Mouse (Mus musculus) olfactory bulb, adult 2 months (tissue): ENCODE data around the gene Tldc1. TPM values are rescaled to one million over a fixed set of nuclear protein-coding genes. Genes with fewer than 3 reads are reported as not detected.
A peak's percentile ranks its signal among the peaks of the same experiment; 100 is the strongest.

Source experiments
- H3K27ac ChIP-seq: fragments of 200-500 bp; 2 replicates; pipeline ENCODE4 v1.5.1; 2012; ENCODE audit warnings: low read depth, low read length; ENCODE audit not compliant: insufficient read depth
- H3K4me1 ChIP-seq: fragments of 200-500 bp; 2 replicates; pipeline ENCODE4 v1.6.1; 2012; ENCODE audit warnings: low read length; ENCODE audit not compliant: control insufficient read depth, insufficient read depth
- H3K4me3 ChIP-seq: fragments of 200-500 bp; 2 replicates; pipeline ENCODE4 v1.5.1; 2012; ENCODE audit warnings: mild to moderate bottlenecking, low read depth, low read length, moderate library complexity; ENCODE audit not compliant: insufficient read depth
- CTCF ChIP-seq: fragments of 200-500 bp; IDR thresholded peaks from 2 replicates; pipeline ENCODE4 v1.5.1; 2012; ENCODE audit warnings: low read depth, mild to moderate bottlenecking, low read length, moderate library complexity; ENCODE audit not compliant: insufficient read depth
- POLR2A ChIP-seq: fragments of 200-500 bp; IDR thresholded peaks from 2 replicates; pipeline ENCODE4 v1.6.1; 2012; ENCODE audit warnings: mild to moderate bottlenecking, low read depth, low read length, moderate library complexity; ENCODE audit not compliant: insufficient read depth
- WGBS: fragments of 180-500 bp; shearing (Covaris S2); methylation state at CpG from one replicate; pipeline ENCODE4 v1.1.7; 2018; 5-methylcytosine and 5-hydroxymethylcytosine counted together
- polyA plus RNA-seq: library from polyadenylated mRNA; stranded (reverse); fragments of >200 nt; gene quantifications from 2 replicates; pipeline ENCODE4 v1.2.4, GENCODE M21; 2012; ENCODE audit warnings: low replicate concordance; ENCODE audit not compliant: missing spikeins, insufficient read depth, insufficient read length

The Tldc1 gene
- polyA plus RNA-seq, 1 experiment, result not detected

DNA sequence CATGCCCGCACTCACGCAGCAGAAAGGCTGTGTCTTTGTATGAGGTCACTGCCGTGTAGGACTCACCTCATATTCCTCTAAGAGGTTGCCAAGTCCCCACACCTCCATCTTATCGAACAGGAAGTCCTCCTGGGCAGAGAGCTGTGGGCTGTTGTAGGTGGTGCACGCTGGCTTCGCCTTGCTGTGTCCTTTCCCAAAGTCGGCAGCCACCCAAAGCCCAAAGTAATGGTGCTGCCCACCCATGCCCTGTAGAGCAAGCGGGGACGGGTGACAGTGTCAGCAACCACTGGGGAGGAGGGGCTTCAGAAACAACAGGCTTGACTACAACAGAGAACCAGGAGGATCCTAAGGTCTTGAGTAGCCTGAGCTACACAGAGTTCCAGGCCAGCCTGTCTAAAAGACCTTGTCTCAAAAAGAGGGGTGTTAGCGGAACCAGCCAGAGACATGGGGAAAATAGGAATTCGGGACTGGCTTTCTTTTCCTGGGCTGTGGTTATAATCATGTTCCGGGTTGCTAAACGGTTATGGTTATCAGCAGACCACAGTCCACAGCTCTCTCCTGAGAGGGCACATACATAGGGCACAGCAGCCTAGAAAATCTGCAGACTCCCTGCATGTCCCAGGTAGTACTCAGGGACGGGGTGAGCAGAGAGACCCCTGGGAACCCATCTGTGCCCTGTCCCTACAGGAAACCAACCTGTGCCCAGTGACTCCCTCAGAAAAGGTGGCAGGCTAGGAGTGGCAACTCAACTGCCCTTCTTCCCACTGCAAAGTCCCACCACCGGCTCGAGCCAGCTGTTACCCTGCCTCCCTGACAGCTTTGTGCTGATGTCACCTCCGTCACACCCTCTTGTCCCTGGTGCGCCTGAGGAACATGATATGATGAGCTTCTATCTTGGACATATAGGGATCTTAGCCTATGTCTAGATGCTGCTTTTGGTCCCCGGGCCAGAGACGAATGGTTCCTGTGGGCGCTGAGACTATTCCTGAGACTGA is 15.7 kb downstream of the Tldc1 start:
- TF ChIP-seq CTCF (no peak), POLR2A (no peak)
- Histone ChIP-seq H3K27ac (no peak overlapping the region), H3K4me3 (no peak overlapping the region), H3K4me1 (peaks cover 9% of the 10 kb centered on the region; the same call in 1 of the 2 replicates)
- WGBS, result 93% methylated on average over 21 of the region's 21 CpGs

- H3K4me3 ChIP-seq, result no peak overlapping the region
- peaks cover 9% of the 10 kb centered on the region; the same call in 1 of the 2 replicates for H3K4me1 ChIP-seq
- TF ChIP-seq CTCF, result no peak
- no peak for TF ChIP-seq POLR2A
- WGBS, result 93% methylated on average over 11 of the region's 11 CpGs
- no peak overlapping the region for H3K27ac ChIP-seq
Measured at GRCm38 (mm10) chr8:119761692-119762091, 16.5 kb downstream of the Tldc1 start.

DNA sequence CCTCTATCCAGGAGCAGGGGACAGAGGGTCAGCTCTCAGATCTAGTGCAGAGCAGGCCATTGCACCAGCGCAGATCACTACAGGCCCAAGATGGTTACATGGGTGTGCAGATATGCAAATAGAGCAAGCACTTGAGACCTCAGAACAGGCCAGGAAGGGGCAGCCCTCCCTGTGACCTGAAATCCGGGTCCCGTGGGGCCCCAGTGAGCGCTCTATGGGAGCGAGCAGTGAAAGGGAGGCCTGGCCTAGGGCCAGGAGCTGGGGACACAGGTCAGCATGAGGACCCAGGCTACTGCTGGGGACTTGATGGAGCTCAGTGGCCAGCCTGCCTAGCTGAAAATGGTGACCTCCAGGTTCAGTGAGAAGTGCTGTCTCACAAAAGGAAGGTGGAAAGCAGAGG is 21.7 kb downstream of the Tldc1 start:
- Histone ChIP-seq H3K27ac (no peak overlapping the region), H3K4me3 (no peak overlapping the region), H3K4me1 (peaks cover 18% of the 10 kb centered on the region; the same call in 1 of the 2 replicates)
- TF ChIP-seq POLR2A, result no peak
- TF ChIP-seq CTCF, result no peak
- 66% methylated on average over 5 of the region's 5 CpGs for WGBS

- TF ChIP-seq POLR2A (no peak), CTCF (no peak)
- H3K4me1 ChIP-seq, result peaks cover 18% of the 10 kb centered on the region; the same call in 1 of the 2 replicates
- no peak overlapping the region for H3K4me3 ChIP-seq
- WGBS, result 89% methylated on average over 2 of the region's 2 CpGs
- H3K27ac ChIP-seq, result no peak overlapping the region
Measured at GRCm38 (mm10) chr8:119756147-119756461, 22.1 kb downstream of the Tldc1 start.

DNA sequence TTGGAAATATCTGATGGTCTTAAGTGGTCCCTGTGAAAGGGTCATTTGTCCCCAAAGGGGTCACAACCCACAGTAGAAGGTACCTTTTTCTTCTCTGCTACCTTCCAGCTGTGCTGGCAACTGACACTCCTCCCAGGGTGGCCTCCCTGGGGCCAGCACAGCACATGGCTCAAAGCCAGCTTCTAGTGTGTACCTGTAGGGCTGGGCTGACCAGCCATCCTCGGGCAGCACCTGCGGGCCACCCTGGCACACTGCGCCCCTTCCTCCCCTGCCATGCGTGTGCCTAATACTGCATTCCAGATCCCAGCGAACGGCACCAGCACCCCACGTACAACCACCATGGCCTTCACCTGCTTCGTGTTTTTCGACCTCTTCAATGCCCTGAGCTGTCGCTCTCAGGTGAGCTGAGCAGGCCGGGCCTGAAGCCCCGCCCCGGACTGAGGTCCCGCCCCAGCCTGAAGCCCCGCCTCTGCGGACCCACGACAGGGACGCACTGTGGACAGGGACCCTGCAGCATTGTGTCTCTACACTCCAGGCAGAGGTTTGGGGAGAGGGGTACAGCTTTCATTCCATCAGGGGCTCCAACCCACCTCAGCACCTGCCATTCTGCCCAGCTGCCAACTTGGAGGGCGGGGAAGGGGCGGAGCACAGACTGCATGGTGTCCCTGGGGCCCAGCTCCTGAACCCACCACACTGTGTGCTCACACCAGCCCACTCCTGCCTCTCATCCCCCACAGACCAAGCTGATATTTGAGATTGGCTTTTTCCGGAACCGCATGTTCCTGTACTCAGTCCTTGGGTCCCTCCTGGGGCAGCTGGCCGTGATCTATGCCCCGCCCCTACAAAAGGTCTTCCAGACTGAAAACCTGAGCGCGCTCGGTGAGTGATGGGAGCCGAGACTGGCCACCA is 22.7 kb downstream of the Tldc1 start:
- TF ChIP-seq POLR2A (no peak), CTCF (no peak)
- no peak overlapping the region for H3K4me3 ChIP-seq
- H3K4me1 ChIP-seq, result peaks cover 18% of the 10 kb centered on the region; the same call in 1 of the 2 replicates
- no peak overlapping the region for H3K27ac ChIP-seq
- WGBS, result 29% methylated on average over 28 of the region's 28 CpGs

DNA sequence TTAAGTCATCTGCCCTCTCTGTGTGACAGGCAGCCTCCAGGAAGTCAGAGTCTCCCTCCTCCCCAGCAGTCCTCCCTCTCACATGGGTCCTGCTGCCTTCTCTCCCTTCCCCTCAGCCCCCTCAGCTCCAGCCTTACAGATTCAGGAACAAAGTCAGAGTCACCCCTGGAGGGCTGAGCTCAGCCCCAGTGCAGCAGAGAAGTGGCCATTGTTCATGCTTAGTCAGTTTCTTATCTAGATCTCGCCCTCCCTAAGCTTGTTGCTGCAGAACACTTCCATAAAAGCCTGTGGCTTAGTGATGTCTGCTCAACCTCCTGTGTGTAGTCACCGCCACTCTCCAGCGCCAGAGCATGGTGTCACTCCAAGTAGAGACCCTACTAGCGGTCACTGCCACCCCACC is 33.6 kb downstream of the Tldc1 start:
- TF ChIP-seq CTCF (no peak), POLR2A (no peak)
- 90% methylated on average over 4 of the region's 4 CpGs for WGBS
- Histone ChIP-seq H3K4me1 (no peaks in the 10 kb centered on the region), H3K27ac (no peak overlapping the region), H3K4me3 (no peak overlapping the region)

- 46% methylated on average over 13 of the region's 13 CpGs for WGBS
- Histone ChIP-seq H3K4me1 (no peaks in the 10 kb centered on the region), H3K27ac (no peak overlapping the region), H3K4me3 (no peak overlapping the region)
- TF ChIP-seq CTCF (peak; percentile 67; the same call in 1 of the 2 replicates), POLR2A (no peak)
Measured at GRCm38 (mm10) chr8:119743291-119744026, 34.8 kb downstream of the Tldc1 start.

DNA sequence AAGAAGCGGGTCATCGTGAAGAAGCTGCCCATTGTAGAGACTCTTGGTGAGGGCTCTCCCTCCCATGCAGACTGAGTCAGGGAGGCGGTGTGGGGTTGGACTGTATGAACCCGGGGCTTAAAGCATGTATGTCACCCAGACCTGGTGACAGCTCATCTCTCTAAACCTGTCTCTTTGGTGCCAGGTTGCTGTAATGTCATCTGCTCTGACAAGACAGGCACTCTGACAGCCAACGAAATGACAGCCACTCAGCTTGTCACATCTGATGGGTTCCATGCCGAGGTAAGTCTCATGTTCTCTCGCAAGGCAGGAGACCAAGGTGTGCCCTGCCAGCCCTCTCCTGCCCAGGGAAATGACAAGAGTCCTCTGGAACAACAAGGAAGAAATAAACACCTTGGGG is 35.8 kb downstream of the Tldc1 start:
- Histone ChIP-seq H3K27ac (no peak overlapping the region), H3K4me1 (no peaks in the 10 kb centered on the region), H3K4me3 (no peak overlapping the region)
- 80% methylated on average over 7 of the region's 7 CpGs for WGBS
- no peak for TF ChIP-seq POLR2A
